Mouse (Mus musculus) 416B (cell line): ENCODE measurements around the gene Gm44.
"Not testable (repeated sequence)": the region's sequence is repeated elsewhere in the genome, so short reads cannot be mapped to it uniquely, and the experiment has no call there.

Experiments
- DNase-seq: peaks from one replicate; pipeline ENCODE4 v3.0.0; 2011; ENCODE audit warnings: low read depth

Gene Gm44

GRCm38 (mm10) chrX:90891842-90892241, at the start of gene Gm44:
Gene Gm44, plus strand, starts transcription at chrX:90892142.
- DNase-seq, result no peak

- DNase-seq, result no peak
These were observed 36.0 kb downstream of the Gm44 start for GRCm38 (mm10) chrX:90927989-90928388.

GRCm38 (mm10) chrX:90938211-90938610, 46.3 kb downstream of the Gm44 start:
- not testable (repeated sequence) for DNase-seq
